Mouse (Mus musculus) forebrain, embryonic 10.5 days (tissue): ENCODE measurements around the gene Amotl2. TPM values are rescaled to one million over a fixed set of nuclear protein-coding genes. Genes with fewer than 3 reads are reported as not detected.

Source experiments
- DNase-seq: peaks from one replicate; pipeline ENCODE4 v3.0.0-alpha.2; 2017; ENCODE audit warnings: low spot score; ENCODE audit errors: extremely low spot score
- H3K27ac ChIP-seq: fragments of 300-500 bp; sonication (generic); 2 replicates; pipeline ENCODE4 v1.5.1; 2016; ENCODE audit warnings: mild to moderate bottlenecking
- H3K27me3 ChIP-seq: fragments of 300-500 bp; sonication (generic); 2 replicates; pipeline ENCODE4 v1.6.1; 2016; ENCODE audit warnings: mild to moderate bottlenecking; ENCODE audit not compliant: poor library complexity, severe bottlenecking
- H3K36me3 ChIP-seq: fragments of 300-500 bp; sonication (generic); replicated peaks from 2 replicates; pipeline ENCODE4 v1.6.1; 2016; ENCODE audit warnings: mild to moderate bottlenecking, moderate library complexity
- H3K4me1 ChIP-seq: fragments of 300-500 bp; sonication (generic); 2 replicates; pipeline ENCODE4 v1.6.1; 2016
- H3K4me3 ChIP-seq: fragments of 300-500 bp; sonication (generic); 2 replicates; pipeline ENCODE4 v1.5.1; 2016; ENCODE audit warnings: mild to moderate bottlenecking, moderate library complexity
- H3K9me3 ChIP-seq: fragments of 300-500 bp; sonication (generic); 2 replicates; pipeline ENCODE4 v1.6.1; 2016; ENCODE audit warnings: mild to moderate bottlenecking, moderate library complexity
- WGBS: fragments of 180-500 bp; shearing (Covaris S2); methylation state at CpG from one replicate; pipeline ENCODE4 v1.1.7; 2016; 5-methylcytosine and 5-hydroxymethylcytosine counted together
- polyA plus RNA-seq: library from polyadenylated mRNA; unstranded; fragments of >200 nt; fragmentation: Nextera tagmentation; extraction: Ambion mirVana; gene quantifications from 2 replicates; pipeline ENCODE4 v1.2.1, GENCODE M21; 2016

The Amotl2 gene
- 49.9 and 51.9 TPM in 2 replicates for polyA plus RNA-seq

DNA sequence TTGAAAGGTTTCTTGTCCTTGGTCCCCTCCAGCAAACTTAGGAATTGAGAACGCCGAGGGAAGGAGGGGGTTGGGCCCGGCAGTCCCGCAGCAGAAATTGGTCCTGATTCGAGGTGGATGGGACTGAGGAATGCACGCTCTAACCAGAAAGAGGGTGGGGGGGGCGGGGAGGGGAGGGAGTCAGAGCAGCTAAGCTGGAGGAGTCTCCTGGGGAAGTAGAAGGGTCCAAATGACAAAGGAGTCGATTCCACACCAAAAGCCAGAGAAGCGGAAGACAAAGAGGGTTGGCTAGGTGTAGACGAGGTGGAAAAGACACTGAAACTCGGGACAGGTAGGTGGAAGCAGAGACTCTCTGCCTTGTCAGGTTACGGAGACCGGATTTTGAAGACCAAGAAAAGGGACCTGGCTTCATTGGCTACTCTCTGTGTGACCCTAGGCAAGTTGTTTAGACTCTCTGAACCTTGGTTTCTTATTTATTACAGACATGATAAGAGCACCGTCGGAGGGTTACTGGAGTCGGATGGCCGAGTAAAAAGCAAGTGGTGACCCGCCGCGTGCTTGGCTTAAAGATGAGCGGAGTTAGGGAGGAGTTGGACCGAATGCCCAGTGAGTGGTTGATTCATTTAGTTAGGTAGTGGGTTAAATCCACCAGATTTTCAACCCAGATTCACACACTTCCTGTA lies at the start of gene Amotl2:
TSS of gene Amotl2 (plus strand) at position 192 of the 683 bp plus-strand sequence.
- no peak for DNase-seq
- H3K27ac ChIP-seq: peak within 1 kb of the TSS; percentile 97

DNA sequence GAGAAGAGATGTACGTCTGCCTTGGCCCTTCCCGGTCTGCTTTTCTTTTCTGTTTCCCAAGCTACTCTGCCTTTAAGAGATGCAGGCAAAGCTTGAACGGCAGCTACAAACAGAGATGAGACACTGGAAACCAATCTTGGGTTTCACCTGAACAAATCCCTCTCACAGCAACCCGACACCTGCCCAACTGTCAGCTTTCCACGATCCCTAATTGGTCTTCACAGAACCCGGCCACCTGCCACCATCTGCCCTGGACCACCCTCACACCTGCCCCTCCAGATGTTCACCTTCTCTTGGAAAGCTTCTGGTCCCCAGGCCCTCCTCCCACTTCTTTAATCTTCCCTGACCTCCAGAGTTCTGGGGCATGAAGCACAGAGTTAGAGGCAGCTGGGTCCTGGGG lies 48.4 kb upstream of the Amotl2 start:
- Histone ChIP-seq H3K9me3 (no peaks in the 10 kb centered on the region), H3K36me3 (no peaks in the 10 kb centered on the region), H3K4me3 (no peak overlapping the region), H3K4me1 (peaks cover 30% of the 10 kb centered on the region), H3K27ac (peak overlapping the region; percentile 79), H3K27me3 (no peaks in the 10 kb centered on the region)
- DNase-seq: no peak
- WGBS: 54% methylated on average over 6 of the region's 6 CpGs

More for the DNA sequence above, at the start of gene Amotl2:
- Histone ChIP-seq H3K27me3 (peaks cover 11% of the 10 kb centered on the region; the same call in 1 of the 2 replicates), H3K36me3 (peaks cover 19% of the 10 kb centered on the region), H3K4me1 (peaks cover 74% of the 10 kb centered on the region), H3K9me3 (no peaks in the 10 kb centered on the region), H3K4me3 (peak within 1 kb of the TSS; percentile 67)
- WGBS: 2% methylated on average over 22 of the region's 22 CpGs

DNA sequence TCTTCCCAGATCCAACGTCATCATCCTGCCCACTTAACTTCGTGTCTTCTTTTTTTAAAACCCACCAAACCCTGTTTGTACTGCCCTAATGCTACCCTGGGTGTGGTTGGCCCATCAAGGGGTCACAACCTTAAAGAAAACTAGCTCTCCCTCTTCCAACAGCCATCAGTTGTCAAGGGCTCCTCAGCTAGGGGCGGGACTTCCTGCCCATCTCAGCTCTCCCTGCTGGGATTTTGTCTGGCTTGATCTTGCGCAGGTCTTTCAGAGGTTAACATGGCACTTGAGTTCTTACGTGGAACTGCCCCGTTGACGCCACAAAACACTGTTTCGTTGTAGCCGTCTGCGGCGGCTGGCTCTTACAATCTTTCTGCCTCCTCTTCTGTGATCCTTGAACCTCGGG lies 47.6 kb upstream of the Amotl2 start:
- Histone ChIP-seq H3K4me1 (peaks cover 33% of the 10 kb centered on the region), H3K27me3 (no peaks in the 10 kb centered on the region), H3K9me3 (no peaks in the 10 kb centered on the region), H3K4me3 (no peak overlapping the region), H3K36me3 (no peaks in the 10 kb centered on the region), H3K27ac (0 out of 2 replicates have a peak overlapping the region, but pooled peaks have one; percentile 20)
- DNase-seq: no peak
- 94% methylated on average over 12 of the region's 12 CpGs for WGBS

DNA sequence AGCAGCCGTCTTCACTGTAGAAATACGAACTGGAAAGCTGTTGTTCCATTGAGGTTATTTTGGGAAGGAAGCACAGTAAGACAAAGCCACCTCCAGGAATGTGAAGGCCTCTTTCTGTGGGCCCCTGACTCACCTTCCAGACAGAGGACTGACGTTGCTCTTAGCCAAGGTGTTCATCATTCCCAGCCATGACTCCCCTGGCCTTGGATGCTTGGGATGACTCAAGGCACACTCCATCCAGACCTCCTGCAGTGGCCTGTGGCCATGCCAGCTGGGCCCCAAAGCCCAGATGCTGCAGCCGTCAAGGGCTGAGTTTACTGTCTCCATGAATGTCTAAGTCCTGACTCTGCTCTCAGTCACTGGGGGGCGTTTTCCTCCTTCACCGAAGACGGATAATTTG lies 43.1 kb upstream of the Amotl2 start:
- H3K4me1 ChIP-seq: peaks cover 17% of the 10 kb centered on the region
- H3K27me3 ChIP-seq: no peaks in the 10 kb centered on the region
- no peak overlapping the region for H3K4me3 ChIP-seq
- H3K36me3 ChIP-seq: no peaks in the 10 kb centered on the region
- no peaks in the 10 kb centered on the region for H3K9me3 ChIP-seq
- no peak overlapping the region for H3K27ac ChIP-seq
- 87% methylated on average over 7 of the region's 7 CpGs for WGBS
- DNase-seq: no peak

DNA sequence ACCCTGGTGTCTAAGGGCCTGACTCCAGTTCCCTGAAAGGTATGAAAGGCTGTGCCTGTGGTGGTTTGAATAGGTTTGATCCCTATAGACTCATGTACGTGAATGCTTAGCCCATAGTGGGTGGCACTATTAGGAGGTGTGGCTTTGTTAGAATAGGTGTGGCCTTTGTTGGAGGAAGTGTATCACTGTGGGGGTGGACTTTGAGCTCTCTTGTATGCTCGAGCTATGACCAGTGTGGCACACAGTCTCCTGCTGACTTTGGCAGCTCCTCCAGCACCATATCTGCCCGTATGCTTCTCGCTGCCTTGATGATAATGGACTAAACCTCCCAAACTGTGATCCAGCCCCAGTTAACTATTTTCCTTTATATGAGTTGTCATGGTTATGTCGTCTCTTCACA lies 40.5 kb upstream of the Amotl2 start:
- Histone ChIP-seq H3K27me3 (no peaks in the 10 kb centered on the region), H3K4me3 (no peak overlapping the region), H3K36me3 (no peaks in the 10 kb centered on the region), H3K4me1 (peaks cover 11% of the 10 kb centered on the region), H3K27ac (peak overlapping the region; percentile 13; the same call in 1 of the 2 replicates), H3K9me3 (no peaks in the 10 kb centered on the region)
- 73% methylated on average over 5 of the region's 5 CpGs for WGBS
- DNase-seq: no peak

DNA sequence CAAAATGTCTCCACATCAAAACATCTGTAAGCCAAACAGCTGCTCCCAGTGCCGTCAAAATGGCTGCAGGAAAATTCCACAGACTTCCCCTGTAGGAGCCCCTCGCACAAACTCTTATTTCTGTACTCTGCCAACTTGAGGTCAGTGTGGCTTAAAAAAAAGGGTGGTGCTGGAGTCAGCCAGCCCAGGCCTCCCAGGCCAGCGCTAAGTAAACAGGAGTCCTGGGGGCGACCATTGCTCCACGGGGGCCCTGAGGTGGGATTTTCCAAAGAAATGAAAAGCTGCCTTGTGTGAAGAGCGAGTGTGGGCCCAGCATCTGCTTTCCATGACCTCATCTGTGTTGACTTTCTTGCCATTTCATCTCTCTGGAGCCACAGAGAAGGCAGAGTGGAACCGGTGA lies 35.0 kb upstream of the Amotl2 start:
- Histone ChIP-seq H3K36me3 (no peaks in the 10 kb centered on the region), H3K27me3 (no peaks in the 10 kb centered on the region), H3K27ac (no peak overlapping the region), H3K9me3 (no peaks in the 10 kb centered on the region), H3K4me3 (no peak overlapping the region), H3K4me1 (peaks cover 5% of the 10 kb centered on the region; the same call in 1 of the 2 replicates)
- 58% methylated on average over 7 of the region's 7 CpGs for WGBS
- no peak for DNase-seq

DNA sequence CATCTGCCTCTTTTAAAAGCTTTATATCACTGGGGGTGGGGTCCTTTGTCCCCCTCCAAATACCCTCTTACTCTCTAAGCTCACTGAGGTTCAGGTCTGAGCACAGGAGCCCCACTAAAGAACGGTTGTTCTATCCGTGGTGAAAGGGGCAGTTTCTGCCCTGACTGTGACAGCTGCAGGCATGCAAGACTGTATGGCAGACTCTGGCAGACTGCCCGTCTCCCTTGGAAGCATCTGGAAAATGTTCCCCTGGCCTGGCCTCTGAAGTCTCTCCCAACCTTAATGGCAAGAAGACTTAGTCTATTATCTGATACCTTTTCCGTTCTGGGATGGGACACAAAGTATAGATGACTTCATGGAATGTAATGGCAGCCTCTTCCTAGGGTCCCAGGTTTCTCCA lies 28.5 kb upstream of the Amotl2 start:
- DNase-seq: no peak
- Histone ChIP-seq H3K9me3 (no peaks in the 10 kb centered on the region), H3K27me3 (peaks cover 55% of the 10 kb centered on the region), H3K36me3 (no peaks in the 10 kb centered on the region), H3K4me3 (no peak overlapping the region), H3K4me1 (peaks cover 53% of the 10 kb centered on the region), H3K27ac (peak overlapping the region; percentile 92; the same call in 1 of the 2 replicates)
- WGBS: 55% methylated on average over 4 of the region's 4 CpGs

DNA sequence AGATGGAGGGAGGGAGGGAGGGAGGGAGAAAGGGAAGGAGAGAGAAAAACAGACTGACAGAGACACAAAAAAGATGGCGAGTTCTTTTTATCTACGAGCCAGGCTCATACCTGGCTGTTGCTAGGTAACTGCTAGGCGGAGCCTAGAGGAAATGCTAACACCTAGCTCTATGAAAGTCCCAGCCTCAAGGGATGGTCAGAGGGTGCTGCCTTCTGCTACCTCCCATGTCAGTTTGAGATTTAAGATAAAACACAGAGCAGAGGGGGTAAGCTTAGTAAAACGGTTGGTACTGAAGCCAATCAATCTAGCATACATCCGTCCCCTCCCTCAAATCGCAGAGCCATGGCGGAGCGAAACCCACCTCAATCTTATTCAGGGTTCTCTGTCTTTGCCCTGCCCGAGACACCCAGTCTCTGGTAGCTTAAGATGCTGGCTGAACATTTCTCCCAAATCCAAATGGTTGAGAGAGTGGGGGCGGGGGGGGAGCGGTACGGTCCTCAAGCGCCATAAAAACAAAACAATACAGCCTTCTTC lies 27.0 kb upstream of the Amotl2 start:
- WGBS: 2% methylated on average over 13 of the region's 13 CpGs
- H3K27me3 ChIP-seq: peaks cover 57% of the 10 kb centered on the region
- peaks cover 55% of the 10 kb centered on the region for H3K4me1 ChIP-seq

DNA sequence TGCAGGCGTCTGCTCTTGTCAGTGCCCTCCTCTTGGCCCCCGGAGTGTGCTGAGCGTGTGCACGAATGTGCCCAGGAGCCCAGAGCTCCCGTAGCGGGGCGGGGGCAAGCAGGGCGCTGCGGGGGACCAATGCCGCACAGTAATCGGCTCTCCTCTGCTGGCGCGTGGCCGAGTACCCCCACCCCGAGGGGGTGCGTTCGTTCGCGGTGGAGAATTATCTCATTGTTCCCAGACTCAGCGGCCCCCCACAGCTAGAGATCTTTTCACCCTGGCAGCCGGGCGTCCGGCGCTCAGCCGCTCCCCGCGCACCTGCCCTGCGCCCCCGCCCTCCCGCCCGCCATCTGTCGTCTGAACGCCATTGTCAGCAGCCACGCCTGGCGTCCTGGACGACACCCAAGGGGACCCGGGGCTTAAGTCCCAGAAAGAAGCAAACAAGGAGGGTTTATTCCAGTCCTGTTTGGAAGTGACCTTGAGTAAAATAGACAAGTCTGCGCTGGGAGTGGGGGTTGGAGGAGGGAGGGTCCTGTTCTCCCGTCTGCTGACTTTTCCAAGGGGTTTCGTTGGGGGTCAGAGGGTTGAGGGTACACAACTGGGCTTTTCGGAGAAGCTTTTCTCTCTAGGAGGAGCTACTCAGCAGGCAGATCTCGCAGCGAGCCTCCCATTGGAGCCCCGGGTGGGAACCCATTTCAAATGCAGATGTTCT lies 26.4 kb upstream of the Amotl2 start:
- peak; percentile 72 for DNase-seq
- Histone ChIP-seq H3K9me3 (no peaks in the 10 kb centered on the region), H3K27ac (peak overlapping the region; percentile 92), H3K4me1 (peaks cover 55% of the 10 kb centered on the region), H3K4me3 (peak overlapping the region; percentile 69), H3K27me3 (peaks cover 57% of the 10 kb centered on the region), H3K36me3 (no peaks in the 10 kb centered on the region)
- WGBS: under 1% methylated on average over 44 of the region's 44 CpGs

More for the DNA sequence above, 27.0 kb upstream of the Amotl2 start:
- no peaks in the 10 kb centered on the region for H3K36me3 ChIP-seq
- DNase-seq: no peak
- no peaks in the 10 kb centered on the region for H3K9me3 ChIP-seq
- peak overlapping the region; percentile 69 for H3K4me3 ChIP-seq
- peak overlapping the region; percentile 92 for H3K27ac ChIP-seq

DNA sequence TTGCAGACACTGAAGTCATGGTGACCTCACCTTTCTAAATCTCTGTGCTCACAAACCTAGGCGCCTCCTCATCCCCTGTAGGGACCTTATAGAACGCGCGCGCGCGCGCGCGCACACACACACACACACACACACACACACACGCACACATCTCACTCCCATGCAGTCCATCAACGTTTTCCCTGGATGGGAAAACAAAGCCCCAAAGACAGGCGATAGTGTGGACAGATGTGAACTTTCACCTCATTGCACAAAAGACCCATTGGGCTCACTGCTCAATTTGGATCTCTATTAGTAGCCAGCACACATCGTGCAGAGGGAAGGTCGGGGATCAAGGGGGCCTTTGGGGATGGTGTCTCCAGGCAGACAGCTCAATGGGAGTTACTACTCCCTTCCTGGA lies 25.6 kb upstream of the Amotl2 start:
- peak overlapping the region; percentile 69 for H3K4me3 ChIP-seq
- H3K4me1 ChIP-seq: peaks cover 55% of the 10 kb centered on the region

DNA sequence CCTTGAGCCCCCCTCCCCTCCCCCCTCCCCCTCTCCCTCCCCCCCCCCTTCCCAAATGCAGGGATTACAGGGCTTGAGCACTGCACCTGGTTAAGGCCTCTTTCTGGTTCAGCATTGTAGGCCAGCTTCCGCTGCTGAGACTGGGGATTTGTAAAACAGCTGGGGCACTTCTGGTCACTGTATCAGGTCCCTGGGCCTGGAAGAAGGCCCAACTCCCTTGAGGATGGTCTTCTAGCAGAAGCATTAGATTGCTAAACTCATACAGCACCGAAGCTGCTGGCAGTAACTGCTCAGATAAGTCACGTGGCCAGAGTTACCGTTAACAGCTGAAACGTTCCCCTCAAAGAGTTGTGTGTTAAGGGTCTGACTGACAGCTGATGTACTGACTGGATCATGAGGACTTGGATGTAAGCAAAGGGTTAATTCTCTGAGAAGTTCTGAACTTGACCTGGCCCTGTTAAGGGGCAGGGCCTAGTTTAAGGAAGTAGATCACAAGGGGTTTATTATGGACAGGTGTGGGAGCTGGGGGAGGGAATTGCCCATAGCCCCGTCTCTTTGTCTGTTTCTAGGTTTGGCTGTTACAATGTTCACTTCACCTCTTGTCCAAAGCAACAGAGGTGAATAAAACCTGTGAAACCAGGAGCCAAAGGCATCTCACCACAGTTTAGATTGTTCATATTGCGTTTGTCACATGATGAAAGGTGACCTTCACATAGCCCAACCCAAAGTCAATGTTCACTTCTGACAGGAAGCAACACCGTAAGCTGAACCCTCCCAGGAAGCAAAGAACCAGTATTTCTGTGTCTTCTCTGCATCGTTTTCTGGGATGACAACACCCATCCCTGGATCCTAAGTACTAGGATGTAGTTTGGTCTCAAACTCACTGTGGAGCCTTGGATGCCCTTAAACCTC lies 23.7 kb upstream of the Amotl2 start:
- peaks cover 51% of the 10 kb centered on the region for H3K27me3 ChIP-seq
- H3K27ac ChIP-seq: peak overlapping the region; percentile 92
- no peaks in the 10 kb centered on the region for H3K9me3 ChIP-seq
- no peak for DNase-seq
- 47% methylated on average over 9 of the region's 9 CpGs for WGBS
- H3K4me3 ChIP-seq: no peak overlapping the region
- H3K36me3 ChIP-seq: no peaks in the 10 kb centered on the region
- peaks cover 53% of the 10 kb centered on the region for H3K4me1 ChIP-seq

More for the DNA sequence above, 25.6 kb upstream of the Amotl2 start:
- Histone ChIP-seq H3K36me3 (no peaks in the 10 kb centered on the region), H3K27me3 (peaks cover 57% of the 10 kb centered on the region), H3K9me3 (no peaks in the 10 kb centered on the region), H3K27ac (peak overlapping the region; percentile 92)
- WGBS: 1% methylated on average over 15 of the region's 15 CpGs
- DNase-seq: peak; percentile 55

DNA sequence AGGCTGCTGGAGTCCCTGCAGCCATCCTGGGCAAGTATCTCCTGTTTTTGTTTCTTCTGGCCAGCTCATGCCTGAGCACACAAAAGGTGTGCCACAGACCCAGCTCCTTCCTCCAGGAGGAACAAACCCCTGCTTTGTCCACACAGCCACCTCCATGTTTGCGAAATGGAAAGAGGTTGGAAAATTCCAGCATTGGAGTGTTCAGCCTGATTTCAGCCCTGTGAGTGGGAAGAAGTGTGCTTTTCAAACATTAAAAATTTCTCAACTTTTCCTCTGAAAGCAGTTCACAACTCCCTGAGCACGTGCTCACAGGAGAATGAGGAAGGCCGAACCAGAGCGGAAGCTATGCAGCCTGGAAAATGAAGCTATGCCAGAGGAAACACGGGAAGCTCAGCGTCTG lies 15.4 kb upstream of the Amotl2 start:
- Histone ChIP-seq H3K27ac (no peak overlapping the region), H3K27me3 (no peaks in the 10 kb centered on the region), H3K9me3 (peaks cover 9% of the 10 kb centered on the region; the same call in 1 of the 2 replicates), H3K36me3 (no peaks in the 10 kb centered on the region), H3K4me1 (0 out of 2 replicates have a peak, but pooled peaks cover 5% of the 10 kb centered on the region), H3K4me3 (no peak overlapping the region)
- WGBS: 90% methylated on average over 6 of the region's 6 CpGs
- DNase-seq: no peak
